Mouse (Mus musculus): Measurements from ENCODE around the gene Hus1b. TPM values are rescaled to one million over a fixed set of nuclear protein-coding genes. Genes with fewer than 3 reads are reported as not detected.

Hus1b gene
- polyA plus RNA-seq, 2 experiments: 0.06 TPM; not detected in 1

- H3K27ac ChIP-seq: no peak overlapping the region
- TF ChIP-seq CTCF (IDR thresholded peaks at IDR 0.05; ENCODE audit: low read depth): no peak
- no peak for TF ChIP-seq EP300 (IDR thresholded peaks at IDR 0.05; ENCODE audit: low read depth)
- H3K4me3 ChIP-seq (ENCODE audit: insufficient read depth in 1 of 2, low read depth in 2 of 2, low read length in 2 of 2): no peak overlapping the region
- H3K27me3 ChIP-seq (ENCODE audit: control insufficient read depth, insufficient read depth, low read length): peaks cover 28% of the 10 kb centered on the region
- ATAC-seq (ENCODE audit: insufficient read depth) (no peak), DNase-seq (ENCODE audit: low read depth in 3 of 3, low spot score in 3 of 3) (no peak)
- WGBS (ENCODE audit: insufficient replicate concordance): 60% methylated on average over 2 of the region's 2 CpGs
- no peak overlapping the region for H3K9ac ChIP-seq (replicated peaks)
- no peaks in the 10 kb centered on the region for H3K36me3 ChIP-seq (replicated peaks; ENCODE audit: control insufficient read depth, insufficient read depth, low read depth)
- peaks cover 0 to 2% of the 10 kb centered on the region in 2 experiments; a peak in 2 of 4 replicates for H3K4me1 ChIP-seq (replicated peaks; ENCODE audit: control insufficient read depth in 2 of 2, insufficient read depth in 2 of 2, low read length in 1 of 2)
- H3K4me2 ChIP-seq (ENCODE audit: low read depth): no peak overlapping the region
- no peaks in the 10 kb centered on the region for H3K9me3 ChIP-seq (ENCODE audit: control insufficient read depth, low read length)
These were observed 40.1 kb upstream of the Hus1b start for GRCm38 (mm10) chr13:30987686-30988085.

- H3K4me1 ChIP-seq (replicated peaks; ENCODE audit: control insufficient read depth in 2 of 2, insufficient read depth in 2 of 2, low read length in 1 of 2): peaks cover 0 to 2% of the 10 kb centered on the region in 2 experiments; a peak in 2 of 4 replicates
- ATAC-seq (ENCODE audit: insufficient read depth) (no peak), DNase-seq (ENCODE audit: low read depth in 3 of 3, low spot score in 3 of 3) (no peak)
- no peaks in the 10 kb centered on the region for H3K36me3 ChIP-seq (replicated peaks; ENCODE audit: control insufficient read depth, insufficient read depth, low read depth)
- WGBS (ENCODE audit: insufficient replicate concordance): 39% methylated on average over 10 of the region's 10 CpGs
- H3K27me3 ChIP-seq (ENCODE audit: control insufficient read depth, insufficient read depth, low read length): peaks cover 28% of the 10 kb centered on the region
- no peaks in the 10 kb centered on the region for H3K9me3 ChIP-seq (ENCODE audit: control insufficient read depth, low read length)
- TF ChIP-seq CTCF (IDR thresholded peaks at IDR 0.05; ENCODE audit: low read depth) (no peak), EP300 (IDR thresholded peaks at IDR 0.05; ENCODE audit: low read depth) (no peak)
- no peak overlapping the region for H3K4me2 ChIP-seq (ENCODE audit: low read depth)
- no peak overlapping the region for H3K27ac ChIP-seq
- no peak overlapping the region for H3K4me3 ChIP-seq (ENCODE audit: insufficient read depth in 1 of 2, low read depth in 2 of 2, low read length in 2 of 2)
- no peak overlapping the region for H3K9ac ChIP-seq (replicated peaks)
These were observed 39.4 kb upstream of the Hus1b start for GRCm38 (mm10) chr13:30986934-30987455.

- no peak overlapping the region for H3K27ac ChIP-seq
- peaks cover 0 to 2% of the 10 kb centered on the region in 2 experiments; a peak in 2 of 4 replicates for H3K4me1 ChIP-seq (replicated peaks; ENCODE audit: control insufficient read depth in 2 of 2, insufficient read depth in 2 of 2, low read length in 1 of 2)
- H3K4me3 ChIP-seq (ENCODE audit: insufficient read depth in 1 of 2, low read depth in 2 of 2, low read length in 2 of 2): peak overlapping the region; percentile 8 to 27
- ATAC-seq (ENCODE audit: insufficient read depth) (no peak), DNase-seq (ENCODE audit: low read depth in 3 of 3, low spot score in 3 of 3) (no peak)
- TF ChIP-seq CTCF (IDR thresholded peaks at IDR 0.05; ENCODE audit: low read depth) (no peak), EP300 (IDR thresholded peaks at IDR 0.05; ENCODE audit: low read depth) (no peak)
- WGBS (ENCODE audit: insufficient replicate concordance): 13% methylated on average over 27 of the region's 27 CpGs
- no peaks in the 10 kb centered on the region for H3K36me3 ChIP-seq (replicated peaks; ENCODE audit: control insufficient read depth, insufficient read depth, low read depth)
- H3K4me2 ChIP-seq (ENCODE audit: low read depth): peak overlapping the region; percentile 54
- H3K27me3 ChIP-seq (ENCODE audit: control insufficient read depth, insufficient read depth, low read length): peaks cover 28% of the 10 kb centered on the region
- H3K9ac ChIP-seq (replicated peaks): no peak overlapping the region
- H3K9me3 ChIP-seq (ENCODE audit: control insufficient read depth, low read length): no peaks in the 10 kb centered on the region
These were observed 38.3 kb upstream of the Hus1b start for GRCm38 (mm10) chr13:30985598-30986466.

- H3K9ac ChIP-seq (replicated peaks): no peak overlapping the region
- ATAC-seq (ENCODE audit: insufficient read depth) (no peak), DNase-seq (ENCODE audit: low read depth in 3 of 3, low spot score in 3 of 3) (no peak)
- WGBS (ENCODE audit: insufficient replicate concordance): 23% methylated on average over 13 of the region's 13 CpGs
- peaks cover 28% of the 10 kb centered on the region for H3K27me3 ChIP-seq (ENCODE audit: control insufficient read depth, insufficient read depth, low read length)
- TF ChIP-seq EP300 (IDR thresholded peaks at IDR 0.05; ENCODE audit: low read depth) (no peak), CTCF (IDR thresholded peaks at IDR 0.05; ENCODE audit: low read depth) (no peak)
- peak overlapping the region; percentile 8 to 27; a peak in 3 of 4 replicates for H3K4me3 ChIP-seq (ENCODE audit: insufficient read depth in 1 of 2, low read depth in 2 of 2, low read length in 2 of 2)
- no peaks in the 10 kb centered on the region for H3K9me3 ChIP-seq (ENCODE audit: control insufficient read depth, low read length)
- no peaks in the 10 kb centered on the region for H3K36me3 ChIP-seq (replicated peaks; ENCODE audit: control insufficient read depth, insufficient read depth, low read depth)
- peak overlapping the region; percentile 54 for H3K4me2 ChIP-seq (ENCODE audit: low read depth)
- peaks cover 0 to 2% of the 10 kb centered on the region in 2 experiments; a peak in 2 of 4 replicates for H3K4me1 ChIP-seq (replicated peaks; ENCODE audit: control insufficient read depth in 2 of 2, insufficient read depth in 2 of 2, low read length in 1 of 2)
- no peak overlapping the region for H3K27ac ChIP-seq
These were observed 37.7 kb upstream of the Hus1b start for GRCm38 (mm10) chr13:30985275-30985597.

- Histone ChIP-seq H3K27ac (no peak overlapping the region), H3K9ac (replicated peaks) (no peak overlapping the region), H3K36me3 (replicated peaks; ENCODE audit: control insufficient read depth, insufficient read depth, low read depth) (no peaks in the 10 kb centered on the region), H3K4me2 (ENCODE audit: low read depth) (no peak overlapping the region), H3K4me3 (ENCODE audit: insufficient read depth in 1 of 2, low read depth in 2 of 2, low read length in 2 of 2) (no peak overlapping the region), H3K27me3 (ENCODE audit: control insufficient read depth, insufficient read depth, low read length) (peaks cover 16% of the 10 kb centered on the region), H3K4me1 (replicated peaks; ENCODE audit: control insufficient read depth in 2 of 2, insufficient read depth in 2 of 2, low read length in 1 of 2) (peaks cover 0 to 1% of the 10 kb centered on the region in 2 experiments; a peak in 2 of 4 replicates), H3K9me3 (ENCODE audit: control insufficient read depth, low read length) (no peaks in the 10 kb centered on the region)
- TF ChIP-seq CTCF (IDR thresholded peaks at IDR 0.05; ENCODE audit: low read depth) (peak; percentile 82), EP300 (IDR thresholded peaks at IDR 0.05; ENCODE audit: low read depth) (no peak)
- peak in 1 of 3 experiments; percentile 15 for DNase-seq (ENCODE audit: low read depth in 3 of 3, low spot score in 3 of 3)
- 0 out of 2 replicates have a peak, but pooled peaks have one; percentile 43 for ATAC-seq (ENCODE audit: insufficient read depth)
- 21% methylated on average over 1 of the region's 1 CpGs for WGBS (ENCODE audit: insufficient replicate concordance)
These were observed 34.1 kb upstream of the Hus1b start for GRCm38 (mm10) chr13:30981666-30982065.
